Mouse (Mus musculus) gastrocnemius, adult 2 months (tissue): ENCODE results near the gene Lmtk2. TPM values are rescaled to one million over a fixed set of nuclear protein-coding genes. Genes with fewer than 3 reads are reported as not detected.

Source experiments
- DNase-seq: peaks from one replicate; pipeline ENCODE4 v3.0.0; 2022
- H3K27ac ChIP-seq: fragments of 200-600 bp; 2 replicates; pipeline ENCODE4 v1.8.1; 2022; ENCODE audit warnings: mild to moderate bottlenecking
- H3K4me3 ChIP-seq: fragments of 200-600 bp; 2 replicates; pipeline ENCODE4 v1.8.1; 2022; ENCODE audit warnings: mild to moderate bottlenecking, moderate library complexity
- CTCF ChIP-seq: fragments of 200-600 bp; IDR thresholded peaks from 2 replicates; pipeline ENCODE4 v1.8.1; 2022; ENCODE audit warnings: antibody characterized with exemption, mild to moderate bottlenecking, moderate library complexity
- intact Hi-C: fragments of 180-260 bp; cut with DNase I; formaldehyde crosslinking; loops from one replicate; pipeline ENCODE4 v1.15.1; 2025
- total RNA-seq, 2 experiments: library from RNA; stranded (reverse); gene quantifications; 2 replicates each; pipeline ENCODE4 v1.2.3; 2021

Lmtk2 gene
- total RNA-seq, 2 experiments from 2014 or later, result 24.7 to 25.0 TPM

DNA sequence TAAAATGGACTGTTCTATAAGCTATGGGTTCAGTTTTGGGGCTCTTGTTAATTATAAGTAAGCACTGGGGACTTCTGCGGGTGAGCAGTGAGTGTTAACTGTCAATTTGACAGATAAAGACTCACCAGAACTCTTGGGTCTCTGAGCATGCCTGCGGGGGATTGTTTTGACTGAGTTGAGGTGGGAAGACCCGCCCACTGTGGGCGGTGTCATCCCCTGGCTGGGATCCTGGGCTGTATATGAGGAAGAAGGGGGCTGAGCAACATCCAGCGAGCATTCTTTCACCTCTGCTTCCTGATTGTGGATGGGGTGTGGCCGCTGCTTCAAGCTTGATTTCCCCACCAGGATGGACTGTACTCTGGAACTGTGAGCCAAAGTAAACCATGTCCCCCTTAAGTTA lies 134.0 kb downstream of the Lmtk2 start:
- intact Hi-C loops, result no loop called here
- no peak for DNase-seq
- H3K27ac ChIP-seq, result no peak overlapping the region
- TF ChIP-seq CTCF, result no peak
- H3K4me3 ChIP-seq, result no peak overlapping the region

DNA sequence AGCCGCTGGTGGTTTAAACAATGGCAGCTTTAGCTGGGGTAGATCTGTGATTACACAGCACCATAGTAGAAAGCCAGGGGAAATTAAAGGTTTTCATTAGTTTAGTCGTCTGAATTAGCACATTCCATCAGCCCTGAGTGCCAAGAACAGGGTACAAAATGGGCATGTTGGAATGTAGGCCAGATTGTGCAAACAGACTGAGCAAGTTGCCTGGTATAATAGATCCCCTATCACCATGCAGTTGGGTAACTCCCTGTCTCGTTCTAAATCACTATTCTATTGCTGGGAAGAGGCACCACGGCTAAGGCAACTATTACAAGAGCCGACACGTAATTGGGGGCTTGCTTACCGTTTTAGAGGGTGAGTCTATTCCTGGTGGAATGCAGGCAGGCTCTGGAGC lies 134.5 kb downstream of the Lmtk2 start:
- Histone ChIP-seq H3K27ac (no peak overlapping the region), H3K4me3 (no peak overlapping the region)
- intact Hi-C loops, result no loop called here
- no peak for DNase-seq
- TF ChIP-seq CTCF, result no peak

Other genes with a start within 250 kb of the Lmtk2 start
- not detected for gene Ankrd61, start 202.8 kb upstream of the Lmtk2 start, total RNA-seq
- gene Aimp2, start 190.6 kb upstream of the Lmtk2 start, total RNA-seq, result 100 to 1,000 TPM in 1 of 2 experiments, 10 to 100 TPM in 1; 92.4 to 118 TPM
- 1 to 10 TPM; 3.5 to 4.7 TPM for gene Pms2, start 190.5 kb upstream of the Lmtk2 start, total RNA-seq
- gene Gm42421, start 172.3 kb upstream of the Lmtk2 start, total RNA-seq, result not detected
- under 1 TPM; 0.31 to 0.84 TPM for gene Rsph10b, start 167.4 kb upstream of the Lmtk2 start, total RNA-seq
- 10 to 100 TPM; 39.7 to 43.7 TPM for gene Ccz1, start 85.6 kb upstream of the Lmtk2 start, total RNA-seq
- not detected for gene Ocm, start 73.8 kb upstream of the Lmtk2 start, total RNA-seq
- gene Bhlha15, start 89.8 kb downstream of the Lmtk2 start, total RNA-seq, result not detected
- 10 to 100 TPM; 15.4 to 19.1 TPM for gene Tecpr1, start 123.2 kb downstream of the Lmtk2 start, total RNA-seq
- gene Bri3, start 144.0 kb downstream of the Lmtk2 start, total RNA-seq, result 10 to 100 TPM; 36.4 to 45.7 TPM